Comparison of ENCODE assay signal across 31 mouse cellular contexts in the genomic region with DNA sequence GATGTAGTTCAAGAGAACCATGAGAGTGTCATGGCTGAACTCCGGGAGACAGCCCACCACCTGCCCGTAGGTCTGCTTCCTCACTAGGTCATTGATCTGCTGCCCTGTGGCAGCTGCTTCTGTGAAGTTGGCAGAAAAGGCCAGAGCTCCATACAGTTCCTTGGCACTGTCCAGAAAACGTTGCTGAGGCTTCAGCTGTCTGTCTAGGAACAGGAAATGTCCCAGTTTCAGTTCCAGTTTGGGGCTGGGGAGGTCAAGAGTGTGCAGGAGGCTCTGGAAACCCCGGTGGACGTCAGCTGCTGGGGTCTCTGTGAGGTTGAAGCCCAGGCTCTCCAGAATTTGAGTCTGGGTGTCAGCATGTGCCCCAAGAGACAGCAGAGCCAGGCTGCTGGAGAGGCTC. TPM values are rescaled to one million over a fixed set of nuclear protein-coding genes. Genes with fewer than 3 reads are reported as not detected.
DNase-seq lines count a peak whose midpoint lies in the region; ATAC-seq and TF ChIP-seq lines count a peak whose summit lies in the region.
"Had no signal": no experiment of that assay in that cellular context is flagged by ENCODE, and none has a peak within 500 bp of the region (broad histone marks: within the 10 kb centered on the region; RNA-seq: fewer than 3 reads in every experiment).

No protein-coding gene starts in this region.

- peaks cover 3 to 14% of the 10 kb centered on the region in 2 experiments; a peak in 2 of 4 replicates for H3K4me1 ChIP-seq in CH12.LX (ENCODE audit: control insufficient read depth in 1 of 2, insufficient read depth in 2 of 2)
- H3K4me1 ChIP-seq: forebrain, embryonic 10.5 days; forebrain, embryonic 13.5 days; hindbrain, embryonic 10.5 days; hindbrain, embryonic 13.5 days had no signal

- H3K4me3 ChIP-seq in CH12.LX (replicated peaks in 1 of 3; ENCODE audit: low read depth in 2 of 3, low read length in 2 of 3, poor library complexity in 1 of 3), result no peak overlapping the region
- H3K4me3 ChIP-seq: forebrain, embryonic 10.5 days; forebrain, embryonic 13.5 days; hindbrain, embryonic 10.5 days; hindbrain, embryonic 13.5 days had no signal

- H3K79me2 ChIP-seq in CH12.LX (replicated peaks; ENCODE audit: control insufficient read depth, extremely low read depth, insufficient read depth, poor library complexity, severe bottlenecking), result no peaks in the 10 kb centered on the region

- H3K4me2 ChIP-seq in CH12.LX (ENCODE audit: insufficient read depth, low read depth, poor library complexity, severe bottlenecking), result peak overlapping the region; percentile 71
- H3K4me2 ChIP-seq: forebrain, embryonic 13.5 days; heart, embryonic 11.5 days; hindbrain, embryonic 13.5 days had no signal

- TF ChIP-seq EP300 in CH12.LX (IDR thresholded peaks at IDR 0.05; ENCODE audit: low read length), result peak; percentile 64; the same call in 1 of the 2 replicates

- dilution Hi-C loops in CH12.LX (cut with MboI; ENCODE audit: extremely low pct_ligation_motif_present, extremely low pct_unique_long_range_greater_than_20kb, low sequenced_read_pairs), result no loop called here

- no peak for TF ChIP-seq POLR2A in CH12.LX (IDR thresholded peaks at IDR 0.05; ENCODE audit: low read depth, low read length)

- peak; percentile 38 for ATAC-seq in megakaryocyte, adult 5-6 weeks (ENCODE audit: poor library complexity, severe bottlenecking)
- ATAC-seq: forebrain, embryonic 13.5 days; forebrain, embryonic 16.5 days; hindbrain, embryonic 16.5 days; Patski had no signal

- no peaks in the 10 kb centered on the region for H3K36me3 ChIP-seq in CH12.LX (replicated peaks in 1 of 2; ENCODE audit: control insufficient read depth in 1 of 2, insufficient read depth in 1 of 2, low read length in 1 of 2)
- H3K36me3 ChIP-seq: forebrain, embryonic 10.5 days; G1E; hindbrain, embryonic 10.5 days; hindbrain, embryonic 13.5 days had no signal

- no peak for TF ChIP-seq RAD21 in CH12.LX (IDR thresholded peaks at IDR 0.05; ENCODE audit: low read depth, low read length)

- no peak overlapping the region for H3K27ac ChIP-seq in CH12.LX (ENCODE audit: insufficient read depth, low read depth)
- H3K27ac ChIP-seq: forebrain, embryonic 10.5 days; forebrain, embryonic 13.5 days; hindbrain, embryonic 10.5 days; hindbrain, embryonic 13.5 days had no signal

- H3K9me3 ChIP-seq in CH12.LX (replicated peaks; ENCODE audit: low read length), result no peaks in the 10 kb centered on the region
- H3K9me3 ChIP-seq: forebrain, embryonic 10.5 days; forebrain, embryonic 13.5 days; hindbrain, embryonic 10.5 days; hindbrain, embryonic 13.5 days had no signal

- in situ Hi-C loops in CH12.LX (cut with MboI; ENCODE audit: low pct_ligation_motif_present, low pct_unique_long_range_greater_than_20kb, low sequenced_read_pairs), result loop anchor here (10.0 kb wide), 1 partner anchor 439 kb away; no protein-coding TSS in a partner anchor

- peaks cover 65% of the 10 kb centered on the region for H3K27me3 ChIP-seq in CH12.LX (replicated peaks)
- H3K27me3 ChIP-seq: forebrain, embryonic 13.5 days; hindbrain, embryonic 13.5 days; Patski had no signal

- intact Hi-C loops in left cerebral cortex, postnatal 4 days (cut with DNase I), result no loop called here

- no peak for TF ChIP-seq CTCF in CH12.LX (conservative IDR thresholded peaks at IDR 0.05 in 1 of 2, IDR thresholded peaks at IDR 0.05 in 1 of 2; ENCODE audit: low read depth in 2 of 2, low read length in 2 of 2)

- no peak overlapping the region for H3K9ac ChIP-seq in CH12.LX (ENCODE audit: insufficient read depth, low read depth)
- H3K9ac ChIP-seq: forebrain, embryonic 13.5 days; hindbrain, embryonic 13.5 days had no signal

- DNase-seq in cerebellum, postnatal 10 days, result peak; percentile 38 to 43
- no peak for DNase-seq in cerebellum, adult 9-11 months
- DNase-seq in CH12.LX (ENCODE audit: extremely low read depth), result no peak
- no peak for DNase-seq in spleen, adult 12 weeks (ENCODE audit: low spot score)
- no peak for DNase-seq in left cerebral cortex, postnatal 4 days
- DNase-seq: adrenal gland, postnatal 10 days; adrenal gland, postnatal 36 days; cerebellum, adult 18-20 months; cerebellum, adult 9-10 months; cerebellum, postnatal 36 days; gastrocnemius, postnatal 10 days; gastrocnemius, postnatal 36 days; heart, adult 11 months; heart, postnatal 36 days had no signal

TF ChIP-seq in CH12.LX, 34 proteins besides CTCF, POLR2A, EP300 and RAD21:
- TF ChIP-seq ETS1 (conservative IDR thresholded peaks at IDR 0.05; ENCODE audit: low read depth, low read length), result 0 out of 2 replicates have a peak, but pooled peaks have one; percentile 11
- TF ChIP-seq IRF4 (IDR thresholded peaks at IDR 0.05; ENCODE audit: low read depth, low read length), result peak; percentile 72
- no peak for TF ChIP-seq POLR2AphosphoS2 (IDR thresholded peaks at IDR 0.05; ENCODE audit: low read depth, low read length)

RNA-seq across cellular contexts. Expression of a gene that starts 3.9 kb away (rescaled TPM):
- total RNA-seq in CH12.LX (2012; rRNA removed), result 0.34 TPM in 2 replicates
- 0.43 and 0.50 TPM in 2 replicates for total RNA-seq in CH12.LX (2014; rRNA removed)
- 0.27 and 0.45 TPM in 2 replicates for polyA plus RNA-seq in CH12.LX (2012; ENCODE audit: insufficient read length, low read depth)
- total RNA-seq in megakaryocyte, adult 5-6 weeks (2015), result 0.22 and 0.34 TPM in 2 replicates
- total RNA-seq in megakaryocyte, adult 5-6 weeks (2017), result 0.77 and 1.3 TPM in 2 replicates
- total RNA-seq in left cerebral cortex, postnatal 4 days (2021), result not detected
- total RNA-seq: adrenal gland, adult 18-20 months; adrenal gland, postnatal 36 days; G1E; gastrocnemius, adult 18-20 months; gastrocnemius, postnatal 10 days; gastrocnemius, postnatal 36 days; heart, postnatal 36 days had no signal
- polyA plus RNA-seq: embryonic facial prominence, embryonic 11.5 days; embryonic facial prominence, embryonic 14.5 days; forebrain, embryonic 10.5 days; forebrain, embryonic 13.5 days; forebrain, embryonic 16.5 days; G1E; heart, embryonic 14.5 days; heart, postnatal 0 days; hindbrain, embryonic 10.5 days; hindbrain, embryonic 13.5 days; hindbrain, embryonic 16.5 days; Patski had no signal

RNA-seq across cellular contexts. Expression of a gene that starts 27.1 kb away (rescaled TPM):
- total RNA-seq in CH12.LX (2012; rRNA removed) (not detected in 2 replicates), CH12.LX (2014; rRNA removed) (not detected in 2 replicates)
- polyA plus RNA-seq in CH12.LX (2012; ENCODE audit: insufficient read length, low read depth), result not detected in 2 replicates
- not detected in 2 replicates for total RNA-seq in megakaryocyte, adult 5-6 weeks (2015)
- total RNA-seq in megakaryocyte, adult 5-6 weeks (2017), result not detected in 2 replicates
- total RNA-seq in left cerebral cortex, postnatal 4 days (2021), result not detected
- total RNA-seq: G1E; gastrocnemius, postnatal 36 days had no signal
- polyA plus RNA-seq: embryonic facial prominence, embryonic 11.5 days; embryonic facial prominence, embryonic 14.5 days; forebrain, embryonic 10.5 days; forebrain, embryonic 13.5 days; forebrain, embryonic 16.5 days; G1E; heart, embryonic 14.5 days; hindbrain, embryonic 10.5 days; hindbrain, embryonic 13.5 days; hindbrain, embryonic 16.5 days had no signal

RNA-seq across cellular contexts. Expression of a gene that starts 27.7 kb away (rescaled TPM):
- total RNA-seq in CH12.LX (2012; rRNA removed) (0.08 and 0.13 TPM in 2 replicates), CH12.LX (2014; rRNA removed) (0.36 and 0.42 TPM in 2 replicates)
- 0.23 TPM in 1 of 2 replicates, not detected in the other for polyA plus RNA-seq in CH12.LX (2012; ENCODE audit: insufficient read length, low read depth)
- total RNA-seq in megakaryocyte, adult 5-6 weeks (2015), result not detected in 2 replicates
- not detected in 2 replicates for total RNA-seq in megakaryocyte, adult 5-6 weeks (2017)
- total RNA-seq in left cerebral cortex, postnatal 4 days (2021), result under 1 TPM in 1 of 2 experiments, not detected in 1; 0.22 TPM
- total RNA-seq: adrenal gland, adult 18-20 months; adrenal gland, postnatal 36 days; gastrocnemius, adult 18-20 months; gastrocnemius, postnatal 10 days; gastrocnemius, postnatal 36 days; heart, postnatal 36 days had no signal
- polyA plus RNA-seq: embryonic facial prominence, embryonic 11.5 days; forebrain, embryonic 10.5 days; forebrain, embryonic 13.5 days; forebrain, embryonic 16.5 days; G1E; hindbrain, embryonic 10.5 days; hindbrain, embryonic 13.5 days had no signal

RNA-seq across cellular contexts. Expression of a gene that starts 58.4 kb away (rescaled TPM):
- total RNA-seq in CH12.LX (2012; rRNA removed) (not detected in 2 replicates), CH12.LX (2014; rRNA removed) (not detected in 2 replicates)
- 0.08 and 0.09 TPM in 2 replicates for polyA plus RNA-seq in CH12.LX (2012; ENCODE audit: insufficient read length, low read depth)
- total RNA-seq in megakaryocyte, adult 5-6 weeks (2015), result 0.05 and 0.07 TPM in 2 replicates
- not detected in 2 replicates for total RNA-seq in megakaryocyte, adult 5-6 weeks (2017)
- not detected for total RNA-seq in left cerebral cortex, postnatal 4 days (2021)
- total RNA-seq: gastrocnemius, adult 18-20 months; gastrocnemius, postnatal 10 days; gastrocnemius, postnatal 36 days; heart, adult 8-10 months; heart, postnatal 36 days had no signal
- polyA plus RNA-seq: embryonic facial prominence, embryonic 11.5 days; embryonic facial prominence, embryonic 14.5 days; forebrain, embryonic 10.5 days; forebrain, embryonic 13.5 days; forebrain, embryonic 16.5 days; G1E; heart, embryonic 11.5 days; heart, embryonic 14.5 days; heart, postnatal 0 days; hindbrain, embryonic 10.5 days; hindbrain, embryonic 13.5 days; hindbrain, embryonic 16.5 days; Patski had no signal

Comparison
In these comparisons a context has a peak if more than half of its experiments do, and no peak if none do; other contexts are left out.
1. DNase-seq: peak in cerebellum, postnatal 10 days (2 of 2); none in cerebellum, adult 9-11 months (single experiment), CH12.LX (single experiment), spleen, adult 12 weeks (single experiment) and left cerebral cortex, postnatal 4 days (single experiment).